26 mouse cellular contexts compared by ENCODE assay signal in genomic region chr1:156979722-156980121, GRCm38 (mm10).
"Had no signal": no experiment of that assay in that cellular context is flagged by ENCODE, and none has a peak within 500 bp of the region (broad histone marks: within the 10 kb centered on the region; RNA-seq: fewer than 3 reads in every experiment).

No protein-coding gene starts in this region.

- H3K9ac ChIP-seq: forebrain, postnatal 0 days; heart, embryonic 12.5 days; hindbrain, embryonic 12.5 days; hindbrain, embryonic 14.5 days; intestine, embryonic 15.5 days; kidney, embryonic 15.5 days; limb, embryonic 13.5 days; limb, embryonic 15.5 days had no signal

- H3K27ac ChIP-seq: heart, embryonic 10.5 days; hindbrain, embryonic 10.5 days; hindbrain, embryonic 12.5 days; hindbrain, embryonic 14.5 days; intestine, embryonic 15.5 days; kidney, embryonic 15.5 days; kidney, postnatal 0 days; limb, embryonic 13.5 days; limb, embryonic 15.5 days had no signal

- DNase-seq: forebrain, postnatal 0 days; gastrocnemius, postnatal 14 days; gastrocnemius, postnatal 36 days; heart, adult 18-20 months; heart, postnatal 10 days; heart, postnatal 4 days; kidney, adult 18-20 months; kidney, adult 9 months; kidney, postnatal 14 days; kidney, postnatal 36 days; layer of hippocampus, adult 9-11 months; layer of hippocampus, postnatal 36 days; left cerebral cortex, postnatal 4 days had no signal

- ATAC-seq: forebrain, postnatal 0 days; hindbrain, embryonic 16.5 days; inflammation-experienced regulatory T-cells, adult 6 months; intestine, embryonic 15.5 days; intestine, postnatal 0 days had no signal

- H3K36me3 ChIP-seq: heart, embryonic 10.5 days; heart, embryonic 12.5 days; hindbrain, embryonic 10.5 days; hindbrain, embryonic 12.5 days; intestine, embryonic 15.5 days; kidney, embryonic 15.5 days; limb, embryonic 13.5 days; limb, embryonic 15.5 days had no signal

- H3K9me3 ChIP-seq: heart, embryonic 10.5 days; heart, embryonic 12.5 days; hindbrain, embryonic 10.5 days; hindbrain, embryonic 12.5 days; intestine, embryonic 15.5 days; kidney, embryonic 15.5 days; limb, embryonic 13.5 days; limb, embryonic 15.5 days had no signal

- H3K4me3 ChIP-seq: heart, embryonic 10.5 days; heart, embryonic 12.5 days; hindbrain, embryonic 10.5 days; hindbrain, embryonic 12.5 days; intestine, embryonic 15.5 days; kidney, embryonic 15.5 days; limb, embryonic 13.5 days; limb, embryonic 15.5 days had no signal

- H3K4me2 ChIP-seq: heart, embryonic 12.5 days; hindbrain, embryonic 12.5 days; hindbrain, embryonic 14.5 days; intestine, embryonic 15.5 days; kidney, embryonic 15.5 days; limb, embryonic 13.5 days; limb, embryonic 15.5 days had no signal

- H3K27me3 ChIP-seq: heart, embryonic 12.5 days; intestine, embryonic 15.5 days; kidney, embryonic 15.5 days; limb, embryonic 13.5 days; limb, embryonic 15.5 days had no signal

- H3K4me1 ChIP-seq: intestine, embryonic 15.5 days; limb, embryonic 15.5 days had no signal
